Mouse (Mus musculus): ENCODE data around the gene Cemip2.

Cemip2 gene

GRCm38 (mm10) chr19:21816260-21816659, 38.1 kb downstream of the Cemip2 start:
- DNase-seq (ENCODE audit: low read depth): no peak

GRCm38 (mm10) chr19:21818021-21818725, 40.0 kb downstream of the Cemip2 start:
- DNase-seq (ENCODE audit: low read depth): no peak

- DNase-seq (ENCODE audit: low read depth): no peak
Observed at GRCm38 (mm10) chr19:21819585-21819984, 41.4 kb downstream of the Cemip2 start.

- DNase-seq (ENCODE audit: low read depth): no peak
Observed at GRCm38 (mm10) chr19:21820126-21820525, 42.0 kb downstream of the Cemip2 start.

GRCm38 (mm10) chr19:21821877-21822276, 43.7 kb downstream of the Cemip2 start:
- no peak for DNase-seq (ENCODE audit: low read depth)

- DNase-seq (ENCODE audit: low read depth): no peak
Observed at GRCm38 (mm10) chr19:21824146-21824545, 46.0 kb downstream of the Cemip2 start.

- no peak for DNase-seq (ENCODE audit: low read depth)
Observed at GRCm38 (mm10) chr19:21825128-21825885, 47.2 kb downstream of the Cemip2 start.

GRCm38 (mm10) chr19:21833416-21833992, 55.4 kb downstream of the Cemip2 start:
- DNase-seq (ENCODE audit: low read depth): peak; percentile 46

GRCm38 (mm10) chr19:21834952-21835351, 56.8 kb downstream of the Cemip2 start:
- no peak for DNase-seq (ENCODE audit: low read depth)

- no peak for DNase-seq (ENCODE audit: low read depth)
Observed at GRCm38 (mm10) chr19:21850721-21851120, 72.6 kb downstream of the Cemip2 start.

- no peak for DNase-seq (ENCODE audit: low read depth)
Observed at GRCm38 (mm10) chr19:21854526-21855228, 76.5 kb downstream of the Cemip2 start.

GRCm38 (mm10) chr19:21855421-21856128, 77.4 kb downstream of the Cemip2 start:
- DNase-seq (ENCODE audit: low read depth): no peak

- DNase-seq (ENCODE audit: low read depth): no peak
Observed at GRCm38 (mm10) chr19:21858846-21859521, 80.8 kb downstream of the Cemip2 start.

GRCm38 (mm10) chr19:21860132-21860531, 82.0 kb downstream of the Cemip2 start:
- no peak for DNase-seq (ENCODE audit: low read depth)

GRCm38 (mm10) chr19:21860894-21861293, 82.8 kb downstream of the Cemip2 start:
- no peak for DNase-seq (ENCODE audit: low read depth)

- peak; percentile 8 for DNase-seq (ENCODE audit: low read depth)
Observed at GRCm38 (mm10) chr19:21862289-21862990, 84.3 kb downstream of the Cemip2 start.

- peak; percentile 24 for DNase-seq (ENCODE audit: low read depth)
Observed at GRCm38 (mm10) chr19:21862991-21863931, 85.1 kb downstream of the Cemip2 start.

- DNase-seq (ENCODE audit: low read depth): no peak
Observed at GRCm38 (mm10) chr19:21865242-21866055, 87.3 kb downstream of the Cemip2 start.

GRCm38 (mm10) chr19:21866094-21866493, 88.0 kb downstream of the Cemip2 start:
- DNase-seq (ENCODE audit: low read depth): no peak

Measured in fibroblast of lung, adult 2 months (primary cell).